Mouse (Mus musculus): Measurements from ENCODE around the gene Snai1.

Snai1 gene

DNA sequence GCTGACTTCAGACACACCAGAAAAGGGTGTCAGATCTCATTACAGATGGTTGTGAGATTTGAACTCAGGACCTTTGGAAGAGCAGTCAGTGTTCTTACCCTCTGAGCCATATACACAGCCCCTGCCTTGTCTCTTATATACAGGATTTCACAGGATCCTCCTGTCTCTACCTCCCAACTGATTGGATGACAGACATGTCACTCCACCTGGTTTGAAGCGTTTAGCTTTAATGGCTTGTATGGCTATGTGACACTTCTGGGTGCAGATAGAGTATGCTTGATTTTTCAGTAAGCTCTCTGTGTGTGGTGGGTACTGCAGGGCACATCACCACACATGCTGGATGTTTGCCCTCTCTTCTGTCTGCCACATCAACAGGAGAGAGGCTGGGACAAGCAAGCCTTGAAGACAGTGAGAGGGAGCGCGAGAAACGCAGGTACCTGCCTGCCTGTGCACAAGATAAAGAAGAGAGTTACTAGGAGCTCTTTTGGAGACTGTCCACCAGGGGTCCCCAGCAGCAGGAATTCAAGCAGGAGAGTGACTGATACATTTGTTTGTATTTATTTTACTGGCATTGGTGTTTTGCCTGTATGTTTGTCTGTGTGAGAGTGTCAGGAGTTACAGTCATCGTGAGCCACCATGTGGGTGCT is 18.3 kb upstream of the Snai1 start:
- no peak for DNase-seq

DNA sequence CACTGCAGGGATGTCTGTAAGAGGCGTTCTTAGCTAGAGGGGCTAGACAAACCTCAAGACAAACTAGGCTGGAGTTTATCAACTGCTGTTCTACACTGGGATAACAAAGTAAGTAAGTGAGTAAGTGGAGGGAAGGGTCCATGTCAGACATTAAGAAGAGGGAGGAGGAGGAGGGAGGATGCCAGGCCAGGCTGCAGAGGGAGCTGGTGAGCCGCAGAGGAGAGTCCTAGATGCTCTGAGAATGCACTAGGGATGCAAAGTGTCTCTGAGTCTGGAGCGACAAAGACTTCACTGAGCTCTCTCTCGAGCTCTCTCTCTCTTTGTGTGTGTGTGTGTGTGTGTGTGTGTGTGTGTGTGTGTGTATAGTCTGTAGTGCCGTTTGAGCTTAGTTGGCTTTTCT is 9.7 kb upstream of the Snai1 start:
- DNase-seq = peak in 1 of 2 experiments; percentile 49

DNA sequence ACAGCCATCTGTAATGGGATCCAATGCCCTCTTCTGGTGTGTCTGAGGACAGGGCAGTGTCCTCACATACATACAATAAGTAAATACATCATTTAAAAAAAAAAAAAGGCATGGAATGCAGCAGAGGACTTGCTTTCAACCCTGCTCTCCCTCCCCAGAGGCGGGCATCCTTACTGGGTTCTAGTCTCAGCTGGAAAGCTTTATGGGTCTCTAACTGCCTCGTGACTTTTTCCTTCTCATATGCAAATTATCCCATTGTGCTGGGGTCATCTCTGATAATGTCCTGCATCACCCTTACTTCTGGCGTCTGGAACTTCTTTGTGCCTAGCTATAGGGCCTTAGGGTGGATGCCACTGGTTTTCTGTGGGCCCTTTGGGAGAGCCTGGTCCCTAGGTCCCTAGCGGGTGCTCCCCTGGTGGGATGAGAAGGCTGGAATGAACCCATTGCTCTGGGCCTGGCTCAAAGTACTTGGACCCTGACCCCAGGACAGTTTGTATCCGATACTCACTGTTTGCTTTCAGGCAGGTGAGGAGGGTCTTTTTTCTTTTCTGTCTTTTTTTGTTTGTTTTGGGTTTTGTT is 8.0 kb upstream of the Snai1 start:
- DNase-seq = no peak

DNA sequence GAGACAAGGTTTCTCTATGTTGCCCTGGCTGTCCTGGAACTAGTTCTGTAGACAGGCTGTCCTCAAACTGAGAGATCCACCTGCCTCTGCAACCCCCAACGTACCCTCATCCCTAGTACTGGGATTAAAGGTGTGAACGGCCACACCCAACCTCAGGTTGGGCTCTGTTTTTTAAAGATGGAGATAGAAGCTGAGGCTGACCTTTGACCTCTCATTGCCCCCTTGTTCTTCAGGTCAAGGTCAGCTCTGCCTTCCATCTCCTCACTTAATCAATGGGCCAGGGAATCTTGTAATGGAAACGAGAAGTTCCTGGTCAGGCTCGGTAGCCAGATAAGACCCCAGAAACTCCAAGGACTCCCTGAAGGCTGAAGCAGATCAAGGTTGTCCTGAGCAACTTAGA is 7.5 kb upstream of the Snai1 start:
- no peak for DNase-seq

DNA sequence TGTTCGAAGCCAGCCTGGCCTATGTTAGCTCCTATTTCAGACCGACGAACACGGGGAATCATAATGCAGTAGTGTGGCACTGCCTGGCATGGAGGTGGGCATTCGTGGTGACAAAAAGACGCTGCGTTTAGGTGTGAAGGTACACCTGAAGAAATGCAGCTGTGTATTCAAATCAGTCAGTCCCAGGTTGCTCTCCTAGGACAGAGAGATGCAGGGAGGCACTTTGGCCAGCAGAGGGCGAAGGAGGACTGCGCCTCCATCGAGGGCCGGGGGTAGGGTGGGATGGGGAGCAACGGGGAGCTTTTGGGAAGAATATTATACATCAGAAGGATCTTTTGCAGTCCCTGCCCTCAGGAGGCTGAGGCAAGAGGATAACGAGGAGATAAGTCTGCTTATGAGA is 5.9 kb upstream of the Snai1 start:
- peak; percentile 44 to 65 for DNase-seq

DNA sequence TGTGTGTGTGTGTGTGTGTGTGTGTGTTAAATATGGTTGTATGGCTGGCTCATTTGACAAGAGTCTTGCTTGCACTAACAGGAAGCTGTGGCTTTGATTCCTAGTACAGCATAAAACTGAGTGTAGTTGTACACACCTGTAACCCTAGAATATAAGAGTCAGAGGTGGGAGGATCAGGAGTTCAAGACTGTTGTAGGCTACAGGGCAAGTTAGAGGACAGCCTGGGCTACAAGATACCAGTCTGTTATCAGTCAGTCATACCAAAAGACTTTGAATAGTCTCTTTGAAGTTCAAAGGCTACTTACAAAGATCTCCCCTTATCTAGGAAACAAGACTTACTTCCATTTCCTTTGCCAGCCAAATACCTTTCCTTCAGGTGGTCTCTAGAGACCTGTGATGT is 4.1 kb upstream of the Snai1 start:
- DNase-seq = no peak

DNA sequence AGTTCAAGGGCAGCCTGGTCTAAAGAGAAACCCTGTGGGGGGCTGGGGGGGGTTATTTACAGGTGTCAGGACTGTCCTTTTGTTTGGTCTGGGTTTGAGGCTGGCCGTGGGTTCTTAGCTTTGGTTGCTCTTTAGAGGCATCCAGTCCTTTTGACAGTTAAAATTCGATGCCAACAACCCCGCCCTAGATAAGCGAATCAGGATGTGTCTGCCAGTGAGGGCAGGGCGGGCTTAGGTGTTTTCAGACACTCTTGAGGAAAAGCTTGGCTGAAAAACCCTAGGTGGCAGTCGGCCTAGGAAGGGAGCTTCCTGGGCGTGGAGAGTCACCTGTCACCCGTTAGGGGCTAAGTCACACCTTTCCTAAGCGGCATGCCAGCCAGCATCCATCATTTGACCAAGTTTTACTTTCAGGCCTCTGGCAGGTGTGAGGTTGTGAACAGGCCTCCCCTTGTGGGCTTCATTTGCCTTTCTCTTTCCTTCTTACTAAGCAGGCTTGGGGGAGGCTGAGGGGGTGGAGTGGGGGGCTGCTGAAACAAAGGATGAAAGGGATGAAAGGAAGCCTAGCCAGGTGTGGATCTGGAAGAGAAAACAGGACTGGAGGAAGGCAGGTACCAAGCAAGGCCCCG is 1.6 kb upstream of the Snai1 start:
- DNase-seq = no peak

DNA sequence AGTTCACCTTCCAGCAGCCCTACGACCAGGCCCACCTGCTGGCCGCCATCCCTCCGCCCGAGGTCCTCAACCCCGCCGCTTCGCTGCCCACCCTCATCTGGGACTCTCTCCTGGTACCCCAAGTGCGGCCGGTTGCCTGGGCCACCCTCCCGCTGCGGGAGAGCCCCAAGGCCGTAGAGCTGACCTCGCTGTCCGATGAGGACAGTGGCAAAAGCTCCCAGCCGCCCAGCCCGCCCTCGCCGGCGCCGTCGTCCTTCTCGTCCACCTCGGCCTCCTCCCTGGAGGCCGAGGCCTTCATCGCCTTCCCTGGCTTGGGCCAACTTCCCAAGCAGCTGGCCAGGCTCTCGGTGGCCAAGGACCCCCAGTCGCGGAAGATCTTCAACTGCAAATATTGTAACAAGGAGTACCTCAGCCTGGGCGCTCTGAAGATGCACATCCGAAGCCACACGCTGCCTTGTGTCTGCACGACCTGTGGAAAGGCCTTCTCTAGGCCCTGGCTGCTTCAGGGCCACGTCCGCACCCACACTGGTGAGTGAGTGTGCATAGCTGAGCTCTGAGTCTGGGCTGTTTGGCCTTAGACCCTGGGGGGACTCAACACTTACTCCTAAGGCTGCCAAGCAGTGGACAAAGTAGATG is 794 bp downstream of the Snai1 start:
- no peak for DNase-seq

DNA sequence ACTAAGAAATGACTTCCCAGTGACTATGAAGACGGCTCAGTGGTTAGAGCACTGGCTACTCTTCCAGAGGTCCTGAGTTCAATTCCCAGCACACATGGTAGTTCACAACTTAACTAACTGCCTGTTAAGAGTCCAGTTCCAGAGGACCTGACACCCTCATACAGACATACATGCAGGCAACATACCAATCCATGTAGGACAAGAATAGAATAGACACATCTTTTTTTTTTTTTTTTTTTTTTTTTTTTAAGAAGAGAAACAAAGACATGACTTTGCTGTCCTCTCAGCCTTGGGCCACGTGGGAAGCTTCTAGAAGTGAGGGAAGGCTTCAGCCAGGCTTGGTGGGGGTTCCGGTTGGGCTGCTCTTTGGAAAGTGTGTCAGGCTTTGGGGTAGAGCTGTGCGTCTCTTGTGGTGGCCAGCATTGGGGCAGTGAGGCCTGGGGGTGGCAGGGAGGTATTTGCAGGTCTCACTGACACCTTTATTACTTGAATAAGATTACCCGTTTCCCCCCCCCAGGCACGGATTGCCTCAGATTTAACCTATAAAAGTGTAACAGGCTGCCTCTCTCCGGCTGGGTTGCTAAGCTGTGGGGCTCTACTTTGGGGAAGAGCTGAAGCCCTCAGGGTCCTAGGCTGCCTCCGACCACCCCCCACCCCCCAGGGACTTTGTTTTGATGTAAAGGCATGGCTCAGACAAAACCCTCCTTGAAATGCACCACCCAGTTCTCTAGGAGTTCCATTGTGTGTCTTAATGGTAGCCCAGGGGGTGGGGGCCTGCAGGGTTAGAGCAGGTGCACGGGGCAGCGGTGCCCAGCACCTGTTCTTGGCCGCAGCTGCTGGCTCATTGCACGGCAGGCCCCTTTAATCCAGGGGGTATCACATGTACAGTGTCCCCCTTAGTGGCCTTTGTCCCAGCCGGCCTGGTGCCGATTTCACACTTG is 1.8 kb downstream of the Snai1 start:
- DNase-seq = no peak

DNA sequence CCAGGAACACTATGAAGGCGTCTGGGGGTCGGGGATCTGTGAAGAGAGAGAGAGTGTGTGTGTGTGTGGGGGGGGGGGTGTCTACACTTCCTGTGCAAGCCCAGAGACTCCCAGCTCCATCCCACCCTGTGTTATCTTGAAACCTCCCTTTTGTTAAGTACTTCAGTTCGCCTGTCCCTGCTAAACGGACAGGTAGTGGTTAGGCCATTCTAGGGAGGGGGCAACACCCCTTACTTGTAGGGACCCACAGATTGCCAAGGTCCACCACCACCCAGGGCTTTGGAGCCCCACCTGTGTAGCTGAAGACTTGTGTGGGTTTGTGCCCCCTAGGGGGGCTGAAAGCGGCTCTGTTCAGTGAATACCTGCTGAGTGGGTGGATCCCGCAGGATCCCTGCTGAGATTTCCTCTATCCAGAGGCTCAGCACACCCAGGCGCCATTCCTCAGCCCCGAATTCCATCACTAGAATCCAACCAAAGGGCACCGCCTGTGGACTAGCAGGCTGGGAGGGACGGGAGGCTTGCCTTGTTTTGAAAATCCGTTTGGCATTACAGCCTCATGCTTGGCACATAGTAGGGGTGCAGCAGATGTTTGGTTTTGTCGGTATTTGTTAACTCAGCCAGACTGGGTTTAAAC is 2.6 kb downstream of the Snai1 start:
- DNase-seq = no peak

DNA sequence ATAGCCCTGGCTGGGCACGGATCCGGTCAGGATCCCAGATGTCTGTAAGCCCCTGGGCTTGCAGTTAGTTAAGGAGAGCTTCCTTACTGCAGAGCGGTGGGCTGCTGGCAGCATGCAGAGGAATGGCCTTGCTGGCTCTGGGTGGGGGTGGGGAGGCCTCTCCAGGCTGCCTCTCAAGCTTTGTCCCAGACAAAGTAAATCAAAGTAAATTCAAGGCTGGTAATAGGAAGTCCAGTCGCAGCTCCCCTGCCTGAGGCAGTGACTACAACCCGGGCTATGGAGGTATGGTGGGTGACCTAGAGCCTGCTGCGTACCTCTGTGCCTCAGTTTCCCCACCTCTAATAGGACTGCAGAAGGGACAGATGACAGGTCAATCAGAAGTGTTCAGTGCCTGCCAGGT is 3.3 kb downstream of the Snai1 start:
- DNase-seq = no peak

DNA sequence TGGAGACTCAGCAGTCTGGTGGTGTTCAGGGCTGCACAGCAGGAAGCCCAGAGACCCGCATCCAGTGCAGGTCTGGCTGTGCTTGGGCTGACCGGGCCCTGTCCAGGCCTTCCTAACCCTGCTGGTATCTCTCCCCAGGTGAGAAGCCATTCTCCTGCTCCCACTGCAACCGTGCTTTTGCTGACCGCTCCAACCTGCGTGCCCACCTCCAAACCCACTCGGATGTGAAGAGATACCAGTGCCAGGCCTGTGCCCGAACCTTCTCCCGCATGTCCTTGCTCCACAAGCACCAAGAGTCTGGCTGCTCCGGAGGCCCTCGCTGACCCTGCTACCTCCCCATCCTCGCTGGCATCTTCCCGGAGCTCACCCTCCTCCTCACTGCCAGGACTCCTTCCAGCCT is 3.8 kb downstream of the Snai1 start:
- no peak for DNase-seq

DNA sequence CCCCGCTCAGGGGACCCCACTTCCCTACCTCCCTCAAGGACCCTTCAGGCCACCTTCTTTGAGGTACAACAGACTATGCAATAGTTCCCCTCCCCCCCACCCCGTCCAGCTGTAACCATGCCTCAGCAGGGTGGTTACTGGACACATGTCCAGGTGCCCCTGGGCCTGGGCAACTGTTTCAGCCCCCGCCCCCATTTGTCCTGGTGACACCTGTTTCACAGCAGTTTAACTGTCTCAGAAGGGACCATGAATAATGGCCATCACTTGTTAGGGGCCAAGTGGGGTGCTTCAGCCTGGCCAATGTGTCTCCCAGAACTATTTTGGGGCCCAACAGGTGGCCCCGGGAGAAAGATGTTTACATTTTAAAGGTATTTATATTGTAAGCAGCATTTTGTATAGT is 4.4 kb downstream of the Snai1 start:
- DNase-seq = no peak

DNA sequence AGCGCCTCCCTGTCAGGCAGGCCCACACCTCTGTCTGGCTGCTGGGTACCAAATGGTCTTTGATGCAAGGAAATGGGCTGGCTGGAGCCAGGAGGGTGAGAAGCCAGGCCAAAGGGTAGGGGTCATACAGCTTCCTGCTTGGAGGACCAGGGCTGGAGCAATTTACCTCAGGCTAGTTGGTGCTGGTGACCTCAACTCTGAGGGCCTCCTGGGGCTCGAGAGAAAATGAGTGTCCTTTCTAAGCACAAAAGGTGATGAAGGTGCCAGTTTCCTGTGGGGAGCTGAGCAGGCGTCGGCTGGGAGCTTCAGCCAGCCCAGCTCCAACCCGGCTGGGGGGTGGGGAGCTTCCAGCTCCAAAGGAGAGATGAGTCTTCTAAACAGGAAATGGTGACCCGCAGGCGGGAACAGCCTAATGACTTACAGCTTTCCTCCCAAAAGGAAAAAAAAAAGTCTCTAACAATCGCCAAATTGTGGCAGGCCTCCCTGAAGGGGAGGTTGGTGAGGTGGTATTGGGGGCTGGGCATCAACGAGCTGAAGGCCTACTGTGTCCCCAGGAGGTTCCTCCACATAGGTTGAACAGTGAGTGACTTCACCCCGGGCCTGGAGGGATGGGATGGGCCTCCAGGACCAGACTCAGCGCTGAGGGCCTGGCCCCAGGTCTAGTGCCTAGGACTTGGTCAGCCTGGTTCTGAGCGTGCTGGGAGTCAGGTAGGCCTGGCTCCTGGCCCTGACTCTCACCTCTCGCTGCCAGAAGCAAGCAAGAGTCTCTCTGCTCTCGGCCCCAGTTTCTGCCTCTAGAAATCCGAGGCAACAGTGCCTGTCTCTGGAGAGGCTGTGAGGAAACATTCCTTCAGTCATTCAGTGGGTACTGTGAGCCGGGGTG is 5.4 kb downstream of the Snai1 start:
- DNase-seq = peak in 1 of 2 experiments; percentile 37

DNA sequence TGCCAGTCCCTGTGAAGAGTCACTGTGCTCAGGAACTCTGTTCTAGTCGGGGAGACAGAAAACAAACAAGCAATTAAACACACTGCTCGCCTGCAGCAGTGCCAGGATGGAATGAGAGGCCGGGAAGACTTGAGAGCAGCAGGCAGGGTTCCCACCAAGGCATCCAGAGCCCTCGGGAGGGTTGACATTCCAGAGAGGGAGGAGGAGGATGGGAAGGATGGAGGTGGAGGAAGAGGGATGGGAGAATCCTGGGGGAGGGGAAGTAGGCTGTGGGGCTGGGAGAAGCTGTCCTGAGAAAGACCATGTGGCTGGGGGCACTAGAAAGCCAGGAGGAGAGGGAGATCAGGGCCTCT is 6.0 kb downstream of the Snai1 start:
- no peak for DNase-seq

DNA sequence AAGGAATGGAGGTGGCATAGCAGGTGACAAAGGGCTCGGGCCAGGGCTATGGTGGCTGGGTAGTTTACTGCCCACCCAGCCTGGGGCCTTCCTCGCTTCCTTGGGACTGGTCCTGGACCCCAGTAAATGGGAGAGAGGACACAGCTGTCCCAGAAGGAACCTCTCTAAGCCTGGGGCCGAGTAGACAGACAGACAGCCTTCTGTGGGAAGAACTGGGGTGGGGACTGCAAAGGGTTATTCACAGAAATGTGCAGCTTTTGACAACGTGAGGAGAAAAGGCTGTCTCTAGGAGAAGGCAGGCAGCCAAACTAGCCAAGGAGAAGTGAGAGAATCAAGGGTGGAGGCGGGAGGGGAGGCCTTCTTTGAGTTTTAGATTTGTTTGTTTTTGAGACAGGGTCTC is 6.5 kb downstream of the Snai1 start:
- no peak for DNase-seq

DNA sequence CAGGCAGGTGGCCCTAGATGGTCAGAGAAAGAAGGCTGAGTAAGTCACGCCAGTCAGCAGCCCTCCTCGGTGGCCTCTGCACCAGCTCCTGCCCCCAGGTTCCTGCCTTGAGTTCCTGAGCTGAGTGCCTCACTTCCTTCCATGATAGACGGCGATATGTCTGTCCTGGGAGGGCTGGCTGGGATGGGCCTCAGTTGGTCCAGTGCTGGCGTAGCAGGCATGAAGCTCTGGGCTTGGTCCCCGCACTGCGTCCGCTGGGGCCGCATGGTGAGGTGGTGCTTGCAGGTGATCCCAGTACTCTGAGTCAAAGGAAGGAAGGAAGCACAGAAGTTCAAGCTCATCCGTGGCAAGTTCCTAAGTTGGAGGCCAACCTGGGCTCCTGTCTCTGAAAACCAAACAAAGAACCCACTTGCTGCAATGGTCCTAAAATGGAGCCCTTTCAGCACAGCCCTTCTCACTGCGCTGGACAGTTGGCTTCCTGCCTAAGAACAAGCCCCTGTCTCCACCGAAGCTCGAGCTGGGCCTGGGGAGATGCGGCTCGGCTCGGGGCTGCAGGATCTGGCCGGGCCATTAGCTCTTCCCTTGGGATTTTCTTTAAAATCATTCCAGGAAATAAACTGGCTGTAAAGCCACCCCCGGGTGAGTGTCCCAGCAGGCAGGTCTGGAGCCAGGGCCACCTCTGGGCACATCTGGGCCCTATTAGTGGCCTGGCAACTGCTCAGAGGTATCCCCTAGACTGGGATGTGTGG is 8.6 kb downstream of the Snai1 start:
- DNase-seq = no peak

DNA sequence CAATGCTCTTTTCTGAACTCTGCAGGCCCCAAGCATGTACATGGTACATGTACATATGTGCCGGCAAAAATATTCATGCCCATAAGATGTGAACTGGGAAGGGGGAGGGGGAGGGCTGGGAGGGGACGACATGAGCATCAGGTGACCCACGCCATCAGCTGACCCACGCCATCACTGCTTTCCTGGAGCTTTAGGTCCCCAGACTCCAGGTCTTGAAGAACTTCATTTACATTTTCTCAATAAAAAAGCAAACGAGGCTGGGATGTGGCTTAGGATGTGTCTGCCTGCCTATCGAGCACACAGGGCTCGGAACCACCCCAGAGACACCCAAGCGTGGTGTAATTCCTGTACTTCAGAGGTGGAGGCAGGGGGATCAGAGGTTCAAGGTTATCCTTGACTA is 9.4 kb downstream of the Snai1 start:
- DNase-seq = no peak

DNA sequence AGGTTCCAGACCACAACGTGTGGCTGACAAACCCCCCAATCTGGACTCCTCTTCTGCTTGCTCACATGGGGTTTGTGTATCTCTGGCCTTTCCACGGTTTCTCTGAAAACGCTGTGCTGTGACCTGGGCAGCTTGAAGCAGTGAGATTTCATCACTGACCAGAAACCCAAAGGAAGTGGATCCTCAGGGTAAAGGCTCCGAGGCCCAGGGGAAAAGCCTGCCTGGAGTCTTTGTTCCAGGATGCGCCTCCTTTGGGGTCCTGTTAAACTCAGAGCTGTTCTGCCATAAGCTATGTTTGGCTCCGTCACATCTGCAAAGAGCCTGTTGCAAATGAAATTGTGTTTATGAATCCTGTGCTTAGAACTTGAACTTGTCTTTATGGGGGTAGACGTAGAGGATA is 11.0 kb downstream of the Snai1 start:
- no peak for DNase-seq

DNA sequence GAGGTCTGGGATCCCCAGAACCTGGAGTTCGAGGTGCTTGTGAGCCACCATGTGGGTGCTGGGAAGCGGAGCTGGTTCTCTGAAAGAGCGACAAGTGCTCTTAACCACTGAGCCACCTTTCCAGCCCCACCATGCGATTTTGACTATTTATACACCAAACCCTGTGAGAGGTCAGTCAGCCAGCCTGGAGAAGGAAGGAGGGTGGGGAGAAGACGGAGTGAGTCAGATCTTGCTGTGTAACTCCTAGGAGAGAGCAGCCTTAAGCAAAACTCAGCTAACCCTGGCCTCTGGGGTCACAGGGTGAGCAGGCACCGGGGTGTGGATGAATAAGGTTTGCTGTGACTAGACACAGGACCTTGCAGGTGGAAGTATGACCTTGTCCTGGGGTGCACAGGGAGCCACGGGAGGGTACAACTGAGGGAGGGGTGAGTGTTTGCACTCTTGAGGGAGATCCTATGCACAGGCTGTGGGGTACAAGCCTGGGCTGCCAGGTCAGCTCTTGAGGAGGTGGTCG is 12.4 kb downstream of the Snai1 start:
- no peak for DNase-seq

Measured in cerebellum, postnatal 25 days (tissue).